Mouse (Mus musculus) lung, embryonic 15.5 days (tissue): ENCODE measurements around the gene Tdrd12. TPM values are rescaled to one million over a fixed set of nuclear protein-coding genes. Genes with fewer than 3 reads are reported as not detected.
"Not testable (repeated sequence)": the region's sequence is repeated elsewhere in the genome, so short reads cannot be mapped to it uniquely, and the experiment has no call there.

ENCODE experiments used
- ATAC-seq: fragments of 200-750 bp; cut with Nextera tagmentation; 2 replicates; pipeline ENCODE4 v1.8.0; 2017; ENCODE audit warnings: moderate number of reproducible peaks, borderline replicate concordance; ENCODE audit not compliant: low FRiP score, low TSS enrichment; ENCODE audit errors: extremely low read depth
- H3K27ac ChIP-seq: fragments of 300-500 bp; sonication (generic); 2 replicates; pipeline ENCODE4 v1.5.1; 2015; ENCODE audit warnings: moderate library complexity, mild to moderate bottlenecking, inconsistent platforms
- H3K27me3 ChIP-seq: fragments of 300-500 bp; sonication (generic); 2 replicates; pipeline ENCODE4 v1.6.1; 2015; ENCODE audit warnings: inconsistent platforms
- H3K36me3 ChIP-seq: fragments of 300-500 bp; sonication (generic); 2 replicates; pipeline ENCODE4 v1.6.1; 2015; ENCODE audit warnings: inconsistent platforms
- H3K4me1 ChIP-seq: fragments of 300-500 bp; sonication (generic); 2 replicates; pipeline ENCODE4 v1.6.1; 2015; ENCODE audit warnings: inconsistent platforms
- H3K4me2 ChIP-seq: fragments of 300-500 bp; sonication (generic); 2 replicates; pipeline ENCODE4 v1.6.1; 2015; ENCODE audit warnings: inconsistent platforms, mild to moderate bottlenecking, moderate library complexity
- H3K4me3 ChIP-seq: fragments of 300-500 bp; sonication (generic); 2 replicates; pipeline ENCODE4 v1.5.1; 2015; ENCODE audit warnings: mild to moderate bottlenecking, inconsistent platforms
- H3K9ac ChIP-seq: fragments of 300-500 bp; sonication (generic); 2 replicates; pipeline ENCODE4 v1.6.1; 2015; ENCODE audit warnings: inconsistent platforms
- H3K9me3 ChIP-seq: fragments of 300-500 bp; sonication (generic); 2 replicates; pipeline ENCODE4 v1.6.1; 2016; ENCODE audit warnings: inconsistent platforms
- WGBS: fragments of 180-500 bp; shearing (Covaris S2); methylation state at CpG from one replicate; pipeline ENCODE4 v1.1.7; 2015; 5-methylcytosine and 5-hydroxymethylcytosine counted together
- polyA plus RNA-seq: library from polyadenylated mRNA; unstranded; fragments of >200 nt; fragmentation: Nextera tagmentation; extraction: Ambion mirVana; gene quantifications from 2 replicates; pipeline ENCODE4 v1.2.1, GENCODE M21; 2015

Tdrd12 gene
- polyA plus RNA-seq, 1 experiment from 2014 or later, result 0.29 TPM

GRCm38 (mm10) chr7:35565965-35566364, 28.4 kb upstream of the Tdrd12 start:
- H3K36me3 ChIP-seq, H3K27me3 ChIP-seq, H3K4me1 ChIP-seq, ATAC-seq, H3K4me2 ChIP-seq, H3K27ac ChIP-seq, H3K9me3 ChIP-seq, H3K4me3 ChIP-seq, H3K9ac ChIP-seq: not testable (repeated sequence)
- 72% methylated on average over 13 of the region's 13 CpGs for WGBS

DNA sequence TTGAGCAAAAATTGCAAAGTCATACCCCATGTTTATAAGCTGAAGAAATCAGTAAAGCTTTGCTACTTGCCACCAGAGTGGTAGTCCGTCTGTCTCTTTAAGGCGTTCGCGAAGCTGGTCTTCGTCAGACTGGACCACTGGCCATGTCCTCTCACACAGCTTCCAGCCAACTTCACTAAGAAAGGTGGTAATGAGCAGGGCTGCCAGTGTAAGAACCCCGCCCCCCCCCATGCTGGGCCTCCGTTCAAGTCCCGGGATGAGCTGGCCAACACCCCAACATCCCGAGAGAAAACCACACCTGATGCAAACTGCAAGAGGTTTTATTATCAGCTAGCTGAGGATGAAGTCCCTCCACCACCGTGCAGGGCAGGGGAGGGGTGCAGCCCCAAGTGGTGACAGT, 27.3 kb upstream of the Tdrd12 start:
- not testable (repeated sequence) for H3K4me3 ChIP-seq, H3K4me1 ChIP-seq, H3K36me3 ChIP-seq, H3K27ac ChIP-seq, H3K9me3 ChIP-seq, ATAC-seq, H3K9ac ChIP-seq, H3K4me2 ChIP-seq, H3K27me3 ChIP-seq
- whole genome bisulfite sequencing, result 75% methylated on average over 10 of the region's 10 CpGs

GRCm38 (mm10) chr7:35564067-35564865, 26.7 kb upstream of the Tdrd12 start:
- no peak overlapping the region for H3K9ac ChIP-seq

GRCm38 (mm10) chr7:35563071-35563470, 25.5 kb upstream of the Tdrd12 start:
- Histone ChIP-seq H3K4me3 (no peak overlapping the region), H3K9ac (no peak overlapping the region), H3K27ac (no peak overlapping the region), H3K4me2 (no peak overlapping the region), H3K4me1 (no peaks in the 10 kb centered on the region), H3K27me3 (no peaks in the 10 kb centered on the region), H3K9me3 (no peaks in the 10 kb centered on the region), H3K36me3 (no peaks in the 10 kb centered on the region)
- 57% methylated on average over 11 of the region's 11 CpGs for WGBS
- no peak for ATAC-seq

More at GRCm38 (mm10) chr7:35564067-35564865, 26.7 kb upstream of the Tdrd12 start:
- H3K27me3 ChIP-seq, result no peaks in the 10 kb centered on the region
- H3K27ac ChIP-seq, result no peak overlapping the region
- H3K36me3 ChIP-seq, result no peaks in the 10 kb centered on the region
- no peak overlapping the region for H3K4me3 ChIP-seq
- ATAC-seq, result no peak
- H3K4me2 ChIP-seq, result no peak overlapping the region
- whole genome bisulfite sequencing, result 77% methylated on average over 2 of the region's 2 CpGs
- H3K4me1 ChIP-seq, result no peaks in the 10 kb centered on the region
- no peaks in the 10 kb centered on the region for H3K9me3 ChIP-seq

GRCm38 (mm10) chr7:35559838-35560237, 22.3 kb upstream of the Tdrd12 start:
- 88% methylated on average over 3 of the region's 3 CpGs for WGBS
- ATAC-seq, result no peak
- H3K4me1 ChIP-seq, result peaks cover 8% of the 10 kb centered on the region; the same call in 1 of the 2 replicates

GRCm38 (mm10) chr7:35558681-35559080, 21.1 kb upstream of the Tdrd12 start:
- H3K4me1 ChIP-seq, result peaks cover 16% of the 10 kb centered on the region
- H3K4me2 ChIP-seq, result no peak overlapping the region
- no peak overlapping the region for H3K9ac ChIP-seq
- no peak for ATAC-seq
- no peak overlapping the region for H3K27ac ChIP-seq
- WGBS, result 32% methylated on average over 2 of the region's 2 CpGs
- H3K4me3 ChIP-seq, result no peak overlapping the region
- no peaks in the 10 kb centered on the region for H3K9me3 ChIP-seq
- no peaks in the 10 kb centered on the region for H3K27me3 ChIP-seq
- no peaks in the 10 kb centered on the region for H3K36me3 ChIP-seq

More at GRCm38 (mm10) chr7:35559838-35560237, 22.3 kb upstream of the Tdrd12 start:
- Histone ChIP-seq H3K27ac (no peak overlapping the region), H3K27me3 (no peaks in the 10 kb centered on the region), H3K4me2 (no peak overlapping the region), H3K4me3 (no peak overlapping the region), H3K9me3 (no peaks in the 10 kb centered on the region), H3K36me3 (no peaks in the 10 kb centered on the region), H3K9ac (no peak overlapping the region)

- Histone ChIP-seq H3K27me3 (no peaks in the 10 kb centered on the region), H3K4me1 (peaks cover 18% of the 10 kb centered on the region), H3K9ac (no peak overlapping the region), H3K36me3 (no peaks in the 10 kb centered on the region), H3K27ac (no peak overlapping the region), H3K4me2 (no peak overlapping the region), H3K4me3 (no peak overlapping the region), H3K9me3 (no peaks in the 10 kb centered on the region)
- 54% methylated on average over 3 of the region's 3 CpGs for WGBS
- ATAC-seq, result no peak
Measured at GRCm38 (mm10) chr7:35557577-35557976, 20.0 kb upstream of the Tdrd12 start.

DNA sequence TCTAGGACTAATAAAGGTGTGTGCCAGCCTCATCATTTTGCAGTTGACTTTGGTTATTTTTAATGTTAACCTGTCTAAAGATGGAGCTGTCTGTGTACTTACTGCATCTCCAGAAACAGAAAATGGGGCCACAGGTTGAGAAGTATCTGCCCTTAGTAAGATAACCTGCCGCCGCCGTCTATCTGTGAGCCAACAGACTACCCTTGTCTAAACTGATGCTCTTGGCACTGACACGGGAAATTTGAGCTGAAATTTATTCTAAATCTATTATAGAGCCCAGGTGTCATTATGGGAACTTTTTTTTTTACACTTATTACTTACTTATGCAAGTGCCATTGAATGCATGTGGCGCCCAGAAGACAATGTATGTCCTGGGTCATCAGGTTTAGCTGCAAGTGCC, 19.4 kb upstream of the Tdrd12 start:
- Histone ChIP-seq H3K27me3 (no peaks in the 10 kb centered on the region), H3K4me3 (no peak overlapping the region), H3K9me3 (no peaks in the 10 kb centered on the region), H3K4me2 (no peak overlapping the region), H3K9ac (no peak overlapping the region), H3K27ac (no peak overlapping the region), H3K36me3 (no peaks in the 10 kb centered on the region), H3K4me1 (peaks cover 18% of the 10 kb centered on the region)
- 81% methylated on average over 5 of the region's 5 CpGs for WGBS
- ATAC-seq, result no peak

DNA sequence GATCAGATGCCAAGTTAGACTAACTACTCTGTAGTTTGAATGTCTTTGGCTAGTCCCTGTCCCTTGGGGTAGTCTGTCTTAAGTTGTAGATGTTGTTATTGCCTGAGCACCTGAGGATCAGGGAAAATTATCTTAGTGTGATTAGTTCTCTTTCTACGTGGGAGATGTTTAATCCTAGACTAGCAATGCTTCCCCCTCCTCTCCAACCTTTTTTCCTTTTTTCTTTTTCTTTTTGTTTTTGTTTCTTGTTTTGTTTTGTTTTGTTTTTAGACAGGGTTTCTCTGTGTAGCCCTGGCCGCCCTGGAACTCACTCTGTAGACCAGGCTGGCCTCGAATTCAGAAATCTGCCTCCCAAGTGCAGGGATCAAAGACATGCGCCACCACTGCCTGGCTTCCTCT, 18.7 kb upstream of the Tdrd12 start, which contains the start of gene Nudt19:
Nudt19 (minus strand) TSS at position 100 of the 399 bp plus-strand sequence.
- H3K27me3 ChIP-seq, result no peaks in the 10 kb centered on the region
- 54% methylated on average over 4 of the region's 4 CpGs for WGBS
- peak within 1 kb of the TSS; percentile 85 for H3K9ac ChIP-seq
- no peak for ATAC-seq
- H3K4me2 ChIP-seq, result peak within 1 kb of the TSS; percentile 88
- H3K36me3 ChIP-seq, result peaks cover under 1% of the 10 kb centered on the region; the same call in 1 of the 2 replicates
- no peaks in the 10 kb centered on the region for H3K9me3 ChIP-seq
- peaks cover 18% of the 10 kb centered on the region for H3K4me1 ChIP-seq
- H3K4me3 ChIP-seq, result peak within 1 kb of the TSS; percentile 60
- H3K27ac ChIP-seq, result peak within 1 kb of the TSS; percentile 97

DNA sequence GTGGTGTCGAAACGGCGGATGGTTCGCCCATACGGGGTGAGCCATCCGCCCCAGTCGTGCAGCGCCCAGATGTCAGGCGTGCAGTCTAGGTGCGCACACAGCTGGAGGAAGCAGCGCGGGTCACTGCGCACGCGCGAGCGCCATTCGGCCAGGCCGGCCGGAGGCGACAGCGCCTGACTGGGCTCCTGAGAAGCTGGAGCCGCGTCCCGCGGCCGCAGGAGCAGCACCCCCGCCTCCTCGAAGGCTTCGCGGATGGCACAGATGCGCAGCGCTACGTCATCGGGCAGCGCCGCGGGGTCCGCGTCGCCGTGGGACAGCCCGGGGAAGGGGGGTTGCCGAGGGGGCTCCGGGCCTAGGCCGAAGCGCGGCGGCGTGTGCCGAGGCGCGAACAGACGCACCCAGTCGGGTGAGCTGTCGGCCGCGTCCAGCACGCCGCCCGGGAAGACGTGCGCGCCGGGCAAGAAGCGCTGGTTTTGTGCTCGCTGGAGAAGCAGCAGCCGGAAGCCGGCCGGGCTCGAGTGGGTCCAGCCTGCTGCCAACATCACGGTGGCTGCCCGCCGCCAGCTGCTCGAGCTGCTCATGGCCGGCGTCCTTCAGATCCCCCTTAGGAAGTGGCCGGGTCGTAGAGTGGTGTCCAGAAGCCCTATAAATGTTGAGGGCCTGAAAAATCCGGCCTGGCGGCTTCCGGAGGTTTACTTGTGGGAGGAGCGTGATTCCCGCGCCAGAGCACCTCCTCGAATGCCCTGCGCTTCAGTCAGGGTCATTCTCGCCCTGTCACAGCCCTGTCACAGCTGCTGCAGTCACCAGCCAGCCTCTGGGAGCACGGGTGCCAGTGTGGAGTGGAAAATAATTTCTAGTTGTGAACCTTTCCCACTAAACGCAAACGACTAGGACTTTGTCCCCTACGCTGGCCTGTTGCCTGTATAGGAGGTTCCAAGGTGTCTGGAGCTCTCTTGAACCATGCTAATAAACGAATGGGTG, 18.0 kb upstream of the Tdrd12 start:
- under 1% methylated on average over 91 of the region's 93 CpGs for WGBS

DNA sequence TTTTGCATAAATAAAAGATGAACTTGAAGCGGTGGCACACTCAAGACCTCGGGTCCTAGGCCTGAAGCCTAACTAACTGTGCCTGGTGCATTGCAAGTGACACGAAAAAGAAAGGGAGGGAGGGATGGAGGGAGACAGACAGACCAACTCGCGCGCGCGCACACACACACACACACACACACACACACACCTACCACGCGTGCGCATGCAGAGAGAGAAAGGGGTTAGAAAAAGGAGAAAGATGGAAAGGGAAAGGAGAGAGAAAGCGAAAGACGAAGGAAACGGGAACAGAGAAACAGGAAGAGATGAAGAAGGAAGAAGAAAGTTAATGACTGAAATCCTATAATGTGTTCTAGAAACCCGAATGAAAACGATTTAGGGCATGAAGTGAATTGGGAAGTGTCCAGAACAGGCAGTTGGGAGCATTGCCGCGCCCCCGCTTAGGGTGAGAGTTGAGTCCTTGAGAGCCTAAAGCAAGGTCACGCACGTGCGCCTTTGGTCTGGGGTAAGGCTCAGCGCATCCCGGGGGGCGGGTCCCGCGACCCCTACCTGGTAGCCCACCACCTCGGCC, 17.1 kb upstream of the Tdrd12 start:
- H3K9me3 ChIP-seq, result no peaks in the 10 kb centered on the region
- peak overlapping the region; percentile 60 for H3K4me3 ChIP-seq
- H3K9ac ChIP-seq, result peak overlapping the region; percentile 85
- H3K36me3 ChIP-seq, result peaks cover 16% of the 10 kb centered on the region
- no peaks in the 10 kb centered on the region for H3K27me3 ChIP-seq
- ATAC-seq, result no peak; the same call in 1 of the 2 replicates
- WGBS, result 3% methylated on average over 27 of the region's 28 CpGs
- H3K4me2 ChIP-seq, result peak overlapping the region; percentile 88
- peak overlapping the region; percentile 97 for H3K27ac ChIP-seq
- peaks cover 18% of the 10 kb centered on the region for H3K4me1 ChIP-seq

More for the DNA sequence above, 18.0 kb upstream of the Tdrd12 start:
- Histone ChIP-seq H3K27me3 (no peaks in the 10 kb centered on the region), H3K4me2 (peak overlapping the region; percentile 88), H3K4me1 (peaks cover 18% of the 10 kb centered on the region), H3K27ac (peak overlapping the region; percentile 97), H3K9me3 (no peaks in the 10 kb centered on the region), H3K36me3 (peaks cover 8% of the 10 kb centered on the region), H3K4me3 (peak overlapping the region; percentile 60), H3K9ac (peak overlapping the region; percentile 85)
- peak; percentile 93 for ATAC-seq
